Mouse (Mus musculus): ENCODE measurements around the gene Drp2. TPM values are rescaled to one million over a fixed set of nuclear protein-coding genes. Genes with fewer than 3 reads are reported as not detected.

Gene Drp2
- total and polyA plus RNA-seq, 2 experiments from 2014 or later = 0.04 to 0.07 TPM

DNA sequence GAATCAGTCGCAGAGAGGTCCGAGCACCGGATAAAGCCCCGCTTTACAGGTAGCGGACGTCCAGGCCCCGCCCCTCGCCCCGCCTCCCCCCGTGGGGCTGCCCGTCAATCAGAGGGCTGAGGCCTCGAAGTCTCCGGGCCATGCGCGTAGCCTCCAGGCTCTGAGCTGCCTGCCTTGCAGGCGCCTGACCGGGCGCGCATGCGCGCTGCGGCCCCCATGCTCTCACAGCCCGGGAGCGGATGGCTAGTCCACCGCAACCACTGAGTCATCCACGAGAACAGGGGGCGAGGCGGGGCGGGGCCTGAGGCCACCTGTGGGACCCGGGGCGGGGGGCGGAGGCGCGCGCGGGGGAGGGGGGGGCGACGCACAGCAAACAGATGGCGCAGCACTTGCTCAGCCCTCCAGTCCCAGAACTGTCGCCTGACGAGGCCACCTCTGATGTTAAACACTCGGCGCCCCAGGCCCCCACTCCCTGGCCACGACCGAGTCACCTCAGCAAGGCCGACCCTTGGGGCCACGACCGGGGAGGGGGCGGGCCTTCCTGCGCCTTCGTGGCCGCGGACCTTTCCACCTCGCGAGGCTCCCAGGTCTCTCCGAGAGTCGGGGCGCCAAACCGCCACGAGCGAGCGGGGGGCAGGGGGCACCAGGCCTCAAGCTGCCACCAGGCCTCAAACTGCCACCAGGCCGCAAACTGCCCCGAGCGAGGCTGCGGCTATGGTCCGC lies 70.8 kb downstream of the Drp2 start:
- no peaks in the 10 kb centered on the region for H3K4me1 ChIP-seq (ENCODE audit: control insufficient read depth, insufficient read depth)
- no peaks in the 10 kb centered on the region for H3K27me3 ChIP-seq (ENCODE audit: control insufficient read depth, insufficient read depth, low read length)
- H3K9me3 ChIP-seq (replicated peaks; ENCODE audit: control insufficient read depth, low read length) = peaks cover 11% of the 10 kb centered on the region
- H3K36me3 ChIP-seq (replicated peaks; ENCODE audit: control insufficient read depth, insufficient read depth, low read length) = no peaks in the 10 kb centered on the region
- no peak for TF ChIP-seq EP300 (IDR thresholded peaks at IDR 0.05; ENCODE audit: low read depth)
- TF ChIP-seq CTCF (IDR thresholded peaks at IDR 0.05; ENCODE audit: low read depth) = no peak
- no peak for ATAC-seq (ENCODE audit: insufficient read depth, low read depth)
- H3K4me3 ChIP-seq (ENCODE audit: low read depth, low read length) = no peak overlapping the region
- H3K4me2 ChIP-seq (ENCODE audit: low read depth, low read length) = no peak overlapping the region
- DNase-seq (ENCODE audit: low spot score) = no peak
- no peak overlapping the region for H3K9ac ChIP-seq (replicated peaks; ENCODE audit: low read depth, low read length)
- H3K27ac ChIP-seq (ENCODE audit: low read depth) = no peak overlapping the region
- WGBS = 57% methylated on average over 48 of the region's 67 CpGs

DNA sequence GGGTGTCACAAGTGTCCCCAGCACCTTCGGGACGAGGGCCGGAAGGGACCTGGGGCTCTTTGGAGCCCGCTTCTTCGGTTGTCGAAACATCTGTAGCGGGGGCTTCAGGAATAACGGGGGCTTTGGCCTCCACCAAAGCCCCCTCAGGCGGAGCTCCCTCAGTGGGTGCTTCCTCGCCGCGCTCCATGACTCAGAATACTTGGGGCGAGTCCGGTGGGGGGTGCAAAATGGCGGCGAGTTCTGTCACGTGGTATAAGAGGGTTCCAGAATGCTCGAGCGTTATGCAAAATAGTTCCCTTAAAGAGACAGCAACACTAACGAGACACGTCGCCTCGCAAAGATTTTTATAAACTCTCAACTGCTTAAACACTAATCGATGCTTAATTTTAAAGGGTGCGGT lies 71.9 kb downstream of the Drp2 start, which contains the start of gene Taf7l:
Gene Taf7l, minus strand, starts transcription at position 201 of the 400 bp plus-strand sequence.
- no peak within 1 kb of the TSS for H3K4me3 ChIP-seq (ENCODE audit: low read depth, low read length)

DNA sequence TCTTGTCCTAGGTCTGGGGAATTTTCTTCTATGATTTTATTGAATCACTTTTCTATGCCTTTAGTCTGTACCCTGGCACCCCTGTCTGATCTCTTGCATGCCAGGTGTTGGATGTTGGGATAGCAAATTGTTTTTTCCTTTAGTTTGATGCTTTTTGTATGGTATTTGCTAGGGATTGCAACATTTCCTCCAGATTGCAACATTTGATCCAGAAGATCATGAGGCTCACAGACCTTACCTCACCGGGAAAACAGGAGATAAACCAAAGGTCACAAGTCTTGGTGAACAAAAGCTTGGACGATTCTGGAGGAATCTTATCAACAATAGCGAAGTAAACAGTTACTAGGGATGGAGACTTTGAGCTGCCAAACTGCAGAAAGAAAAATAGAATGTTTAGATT lies 77.4 kb downstream of the Drp2 start:
- TF ChIP-seq EP300 (IDR thresholded peaks at IDR 0.05; ENCODE audit: low read depth) (no peak), CTCF (IDR thresholded peaks at IDR 0.05; ENCODE audit: low read depth) (no peak)
- no peak overlapping the region for H3K4me2 ChIP-seq (ENCODE audit: low read depth, low read length)
- H3K27ac ChIP-seq (ENCODE audit: low read depth) = no peak overlapping the region
- WGBS = 35% methylated on average over 3 of the region's 3 CpGs
- no peaks in the 10 kb centered on the region for H3K9me3 ChIP-seq (replicated peaks; ENCODE audit: control insufficient read depth, low read length)
- no peaks in the 10 kb centered on the region for H3K27me3 ChIP-seq (ENCODE audit: control insufficient read depth, insufficient read depth, low read length)
- no peaks in the 10 kb centered on the region for H3K4me1 ChIP-seq (ENCODE audit: control insufficient read depth, insufficient read depth)
- no peak overlapping the region for H3K4me3 ChIP-seq (ENCODE audit: low read depth, low read length)
- no peak overlapping the region for H3K9ac ChIP-seq (replicated peaks; ENCODE audit: low read depth, low read length)
- no peak for DNase-seq (ENCODE audit: low spot score)
- no peak for ATAC-seq (ENCODE audit: insufficient read depth, low read depth)
- no peaks in the 10 kb centered on the region for H3K36me3 ChIP-seq (replicated peaks; ENCODE audit: control insufficient read depth, insufficient read depth, low read length)

More for the DNA sequence above, 71.9 kb downstream of the Drp2 start, which contains the start of gene Taf7l:
- Histone ChIP-seq H3K36me3 (replicated peaks; ENCODE audit: control insufficient read depth, insufficient read depth, low read length) (no peaks in the 10 kb centered on the region), H3K9ac (replicated peaks; ENCODE audit: low read depth, low read length) (no peak within 1 kb of the TSS), H3K27me3 (ENCODE audit: control insufficient read depth, insufficient read depth, low read length) (no peaks in the 10 kb centered on the region), H3K4me1 (ENCODE audit: control insufficient read depth, insufficient read depth) (no peaks in the 10 kb centered on the region), H3K4me2 (ENCODE audit: low read depth, low read length) (no peak within 1 kb of the TSS), H3K27ac (ENCODE audit: low read depth) (no peak within 1 kb of the TSS), H3K9me3 (replicated peaks; ENCODE audit: control insufficient read depth, low read length) (peaks cover 11% of the 10 kb centered on the region)
- no peak for ATAC-seq (ENCODE audit: insufficient read depth, low read depth)
- TF ChIP-seq CTCF (IDR thresholded peaks at IDR 0.05; ENCODE audit: low read depth) = no peak
- no peak for TF ChIP-seq EP300 (IDR thresholded peaks at IDR 0.05; ENCODE audit: low read depth)
- DNase-seq (ENCODE audit: low spot score) = no peak
- WGBS = 81% methylated on average over 25 of the region's 25 CpGs

GRCm38 (mm10) chrX:134500651-134501050 lies 96.3 kb downstream of the Drp2 start:
- WGBS = 77% methylated on average over 8 of the region's 8 CpGs
- no peak for DNase-seq (ENCODE audit: low spot score)
- H3K27ac ChIP-seq (ENCODE audit: low read depth) = no peak overlapping the region

More at GRCm38 (mm10) chrX:134500651-134501050, 96.3 kb downstream of the Drp2 start:
- Histone ChIP-seq H3K4me3 (ENCODE audit: low read depth, low read length) (no peak overlapping the region), H3K27me3 (ENCODE audit: control insufficient read depth, insufficient read depth, low read length) (no peaks in the 10 kb centered on the region), H3K36me3 (replicated peaks; ENCODE audit: control insufficient read depth, insufficient read depth, low read length) (no peaks in the 10 kb centered on the region), H3K4me2 (ENCODE audit: low read depth, low read length) (no peak overlapping the region), H3K4me1 (ENCODE audit: control insufficient read depth, insufficient read depth) (no peaks in the 10 kb centered on the region), H3K9ac (replicated peaks; ENCODE audit: low read depth, low read length) (no peak overlapping the region), H3K9me3 (replicated peaks; ENCODE audit: control insufficient read depth, low read length) (no peaks in the 10 kb centered on the region)
- no peak for ATAC-seq (ENCODE audit: insufficient read depth, low read depth)
- no peak for TF ChIP-seq EP300 (IDR thresholded peaks at IDR 0.05; ENCODE audit: low read depth)
- TF ChIP-seq CTCF (IDR thresholded peaks at IDR 0.05; ENCODE audit: low read depth) = no peak

Other genes with a start within 250 kb of the Drp2 start
- gene Xkrx, start 242.5 kb upstream of the Drp2 start, total RNA-seq (2014; rRNA removed; ENCODE audit: low replicate concordance) = 0.15 TPM in 1 of 2 replicates, not detected in the other
- gene Xkrx, start 242.5 kb upstream of the Drp2 start, polyA plus RNA-seq (2015; fragmentation: Nextera tagmentation; extraction: Ambion mirVana) = 0.30 and 0.31 TPM in 2 replicates
- gene Arl13a, start 217.1 kb upstream of the Drp2 start, total RNA-seq (2014; rRNA removed; ENCODE audit: low replicate concordance) = not detected in 2 replicates
- gene Arl13a, start 217.1 kb upstream of the Drp2 start, polyA plus RNA-seq (2015; fragmentation: Nextera tagmentation; extraction: Ambion mirVana) = 0.07 TPM in 1 of 2 replicates, not detected in the other
- gene Nox1, start 182.6 kb upstream of the Drp2 start, total RNA-seq (2014; rRNA removed; ENCODE audit: low replicate concordance) = not detected in 2 replicates
- 0.16 and 0.29 TPM in 2 replicates for gene Nox1, start 182.6 kb upstream of the Drp2 start, polyA plus RNA-seq (2015; fragmentation: Nextera tagmentation; extraction: Ambion mirVana)
- 49.2 and 61.9 TPM in 2 replicates for gene Trmt2b, start 127.6 kb upstream of the Drp2 start, total RNA-seq (2014; rRNA removed; ENCODE audit: low replicate concordance)
- gene Trmt2b, start 127.6 kb upstream of the Drp2 start, polyA plus RNA-seq (2015; fragmentation: Nextera tagmentation; extraction: Ambion mirVana) = 36.2 and 37.7 TPM in 2 replicates
- 69.7 and 71.2 TPM in 2 replicates for gene Tmem35a, start 109.3 kb upstream of the Drp2 start, total RNA-seq (2014; rRNA removed; ENCODE audit: low replicate concordance)
- 23.9 and 24.9 TPM in 2 replicates for gene Tmem35a, start 109.3 kb upstream of the Drp2 start, polyA plus RNA-seq (2015; fragmentation: Nextera tagmentation; extraction: Ambion mirVana)
- gene Cenpi, start 96.5 kb upstream of the Drp2 start, total RNA-seq (2014; rRNA removed; ENCODE audit: low replicate concordance) = 12.2 and 26.3 TPM in 2 replicates
- gene Cenpi, start 96.5 kb upstream of the Drp2 start, polyA plus RNA-seq (2015; fragmentation: Nextera tagmentation; extraction: Ambion mirVana) = 7.0 and 7.8 TPM in 2 replicates
- gene Taf7l, start 71.9 kb downstream of the Drp2 start, total RNA-seq (2014; rRNA removed; ENCODE audit: low replicate concordance) = not detected in 2 replicates
- gene Taf7l, start 71.9 kb downstream of the Drp2 start, polyA plus RNA-seq (2015; fragmentation: Nextera tagmentation; extraction: Ambion mirVana) = not detected in 2 replicates
- gene Timm8a1, start 137.3 kb downstream of the Drp2 start, total RNA-seq (2014; rRNA removed; ENCODE audit: low replicate concordance) = 13.1 and 13.7 TPM in 2 replicates
- 66.5 and 74.5 TPM in 2 replicates for gene Timm8a1, start 137.3 kb downstream of the Drp2 start, polyA plus RNA-seq (2015; fragmentation: Nextera tagmentation; extraction: Ambion mirVana)
- not detected in 2 replicates for gene Btk, start 179.0 kb downstream of the Drp2 start, total RNA-seq (2014; rRNA removed; ENCODE audit: low replicate concordance)
- 0.34 and 0.49 TPM in 2 replicates for gene Btk, start 179.0 kb downstream of the Drp2 start, polyA plus RNA-seq (2015; fragmentation: Nextera tagmentation; extraction: Ambion mirVana)
- gene Rpl36a, start 181.1 kb downstream of the Drp2 start, total RNA-seq (2014; rRNA removed; ENCODE audit: low replicate concordance) = 341 and 419 TPM in 2 replicates
- 246 and 247 TPM in 2 replicates for gene Rpl36a, start 181.1 kb downstream of the Drp2 start, polyA plus RNA-seq (2015; fragmentation: Nextera tagmentation; extraction: Ambion mirVana)
- 0.50 and 4.1 TPM in 2 replicates for gene Gla, start 196.6 kb downstream of the Drp2 start, total RNA-seq (2014; rRNA removed; ENCODE audit: low replicate concordance)
- 1.5 and 1.8 TPM in 2 replicates for gene Gla, start 196.6 kb downstream of the Drp2 start, polyA plus RNA-seq (2015; fragmentation: Nextera tagmentation; extraction: Ambion mirVana)
- 37.1 and 43.9 TPM in 2 replicates for gene Hnrnph2, start 196.6 kb downstream of the Drp2 start, total RNA-seq (2014; rRNA removed; ENCODE audit: low replicate concordance)
- gene Hnrnph2, start 196.6 kb downstream of the Drp2 start, polyA plus RNA-seq (2015; fragmentation: Nextera tagmentation; extraction: Ambion mirVana) = 98.4 and 102 TPM in 2 replicates

Measured in heart, postnatal 0 days (tissue).